Mouse (Mus musculus) ES-Bruce4 (cell line): ENCODE results near the gene Ralgps1.

ENCODE experiments used
- EP300 ChIP-seq: IDR thresholded peaks from 2 replicates; pipeline ENCODE4 v1.6.1; 2011; ENCODE audit warnings: low read depth, low read length; ENCODE audit not compliant: insufficient read depth
- POLR2A ChIP-seq: IDR thresholded peaks from one replicate; pipeline ENCODE4 v1.8.1; 2011; ENCODE audit warnings: low read length; ENCODE audit not compliant: insufficient read depth

- no peak for TF ChIP-seq POLR2A
- TF ChIP-seq EP300, result no peak
Measured at GRCm38 (mm10) chr2:33265793-33266192, 105.5 kb downstream of the Ralgps1 start.
